In genomic region chr10:62023821-62024551, GRCm38 (mm10) we compare ENCODE assay signal across 10 mouse cellular contexts. TPM values are rescaled to one million over a fixed set of nuclear protein-coding genes. Genes with fewer than 3 reads are reported as not detected.
DNase-seq lines count a peak whose midpoint lies in the region; ATAC-seq and TF ChIP-seq lines count a peak whose summit lies in the region.
"Had no signal": no experiment of that assay in that cellular context is flagged by ENCODE, and none has a peak within 500 bp of the region (broad histone marks: within the 10 kb centered on the region; RNA-seq: fewer than 3 reads in every experiment).

No protein-coding gene starts in this region.

- no peaks in the 10 kb centered on the region for H3K36me3 ChIP-seq in heart, adult 2 months (ENCODE audit: control insufficient read depth, insufficient read depth, low read length)
- no peaks in the 10 kb centered on the region for H3K36me3 ChIP-seq in liver, embryonic 11.5 days (ENCODE audit: control insufficient read depth, insufficient read depth, low read length)

- no peak overlapping the region for H3K4me3 ChIP-seq in heart, adult 2 months
- no peak overlapping the region for H3K4me3 ChIP-seq in liver, embryonic 11.5 days (ENCODE audit: low read depth, low read length)

- intact Hi-C loops in heart, adult 2 months (cut with DNase I) = no loop called here

- no peak overlapping the region for H3K9ac ChIP-seq in heart, adult 2 months (ENCODE audit: low read depth, low read length)
- no peak overlapping the region for H3K9ac ChIP-seq in liver, embryonic 11.5 days (ENCODE audit: low read depth, low read length)

- ATAC-seq in liver, embryonic 11.5 days (replicated peaks; ENCODE audit: low FRiP score) = no peak
- ATAC-seq: activated CD4-positive, CD25-positive, alpha-beta regulatory T cell, adult 4 months had no signal

- no peaks in the 10 kb centered on the region for H3K27me3 ChIP-seq in heart, adult 2 months (ENCODE audit: control insufficient read depth, insufficient read depth, low read length)
- H3K27me3 ChIP-seq in liver, embryonic 11.5 days (replicated peaks; ENCODE audit: control insufficient read depth, insufficient read depth, low read length) = no peaks in the 10 kb centered on the region

- H3K4me2 ChIP-seq in liver, embryonic 11.5 days = no peak overlapping the region

- TF ChIP-seq POLR2A in heart, adult 2 months (IDR thresholded peaks at IDR 0.05; ENCODE audit: insufficient read depth, low read depth, low read length) = no peak

- TF ChIP-seq CTCF in heart, adult 2 months (IDR thresholded peaks at IDR 0.05) = no peak

- H3K4me1 ChIP-seq in heart, adult 2 months (ENCODE audit: control insufficient read depth, insufficient read depth, low read length) = peaks cover 1% of the 10 kb centered on the region
- H3K4me1 ChIP-seq in liver, embryonic 11.5 days (replicated peaks; ENCODE audit: control insufficient read depth, insufficient read depth, low read length) = no peaks in the 10 kb centered on the region; the same call in 1 of the 2 replicates

- no peak overlapping the region for H3K27ac ChIP-seq in heart, adult 2 months
- H3K27ac ChIP-seq in liver, embryonic 11.5 days (ENCODE audit: low read depth, low read length) = no peak overlapping the region

- no peaks in the 10 kb centered on the region for H3K79me2 ChIP-seq in heart, adult 2 months (replicated peaks; ENCODE audit: control insufficient read depth, insufficient read depth, low read length)

- no peaks in the 10 kb centered on the region for H3K9me3 ChIP-seq in liver, embryonic 11.5 days (ENCODE audit: control insufficient read depth, low read length)

- peak; percentile 8 to 21 for DNase-seq in cerebellum, postnatal 25 days
- DNase-seq in cerebellum, adult 9-11 months = no peak
- DNase-seq in Muller cell, postnatal 12 days (ENCODE audit: inconsistent ontology term) = peak; percentile 73
- peak; percentile 56 to 60 for DNase-seq in heart, adult 2 months
- DNase-seq in kidney, postnatal 10 days = peak; percentile 77
- DNase-seq in thymus, postnatal 10 days (ENCODE audit: low spot score in 2 of 2) = no peak
- no peak for DNase-seq in liver, embryonic 11.5 days (ENCODE audit: low spot score)
- no peak for DNase-seq in cerebellum, adult 11-12 months

- no peak for TF ChIP-seq EP300 in heart, adult 2 months (IDR thresholded peaks at IDR 0.05; ENCODE audit: insufficient read depth, low read depth, low read length)

- 15% methylated on average over 19 of the region's 19 CpGs for WGBS in heart, adult 2 months
- 60% methylated on average over 19 of the region's 19 CpGs for WGBS in liver, embryonic 11.5 days

RNA-seq across cellular contexts. Expression of gene Col13a1, which starts 45.1 kb away (rescaled TPM):
- under 1 TPM; 0.34 to 0.45 TPM for total RNA-seq in heart, adult 2 months (2021)
- 0.43 and 0.44 TPM in 2 replicates for polyA plus RNA-seq in heart, adult 2 months (2012; rRNA removed)
- polyA plus RNA-seq in liver, embryonic 11.5 days (2014; fragmentation: Nextera tagmentation; extraction: Ambion mirVana) = 4.0 and 4.6 TPM in 2 replicates
- total RNA-seq: megakaryocyte-erythroid progenitor cell, adult 5-6 weeks had no signal
- polyA plus RNA-seq: activated CD4-positive, CD25-positive, alpha-beta regulatory T cell, adult 4 months had no signal

Comparison
In these comparisons a context has a peak if more than half of its experiments do, and no peak if none do; other contexts are left out.
1. DNase-seq: peak in cerebellum, postnatal 25 days (2 of 2), Muller cell, postnatal 12 days (single experiment), heart, adult 2 months (2 of 2) and kidney, postnatal 10 days (single experiment); none in cerebellum, adult 9-11 months (single experiment), thymus, postnatal 10 days (0 of 2), liver, embryonic 11.5 days (single experiment) and cerebellum, adult 11-12 months (single experiment).